Mouse (Mus musculus) layer of hippocampus, postnatal 25 days (tissue): ENCODE measurements around the gene Kirrel2. TPM values are rescaled to one million over a fixed set of nuclear protein-coding genes. Genes with fewer than 3 reads are reported as not detected.
"Not testable (repeated sequence)": the region's sequence is repeated elsewhere in the genome, so short reads cannot be mapped to it uniquely, and the experiment has no call there.

Source experiments
- DNase-seq, 2 experiments: peaks; one replicate each; pipeline ENCODE4 v3.0.0; 2022; ENCODE audit warnings: mixed read lengths in 2 of 2, low spot score in 1 of 2; ENCODE audit errors: extremely low spot score in 1 of 2
- total RNA-seq, 2 experiments: library from RNA; stranded (reverse); gene quantifications; 2 replicates each; pipeline ENCODE4 v1.2.3; 2021

Gene Kirrel2
- total RNA-seq = 10 to 100 TPM; 15.3 to 16.4 TPM

DNA sequence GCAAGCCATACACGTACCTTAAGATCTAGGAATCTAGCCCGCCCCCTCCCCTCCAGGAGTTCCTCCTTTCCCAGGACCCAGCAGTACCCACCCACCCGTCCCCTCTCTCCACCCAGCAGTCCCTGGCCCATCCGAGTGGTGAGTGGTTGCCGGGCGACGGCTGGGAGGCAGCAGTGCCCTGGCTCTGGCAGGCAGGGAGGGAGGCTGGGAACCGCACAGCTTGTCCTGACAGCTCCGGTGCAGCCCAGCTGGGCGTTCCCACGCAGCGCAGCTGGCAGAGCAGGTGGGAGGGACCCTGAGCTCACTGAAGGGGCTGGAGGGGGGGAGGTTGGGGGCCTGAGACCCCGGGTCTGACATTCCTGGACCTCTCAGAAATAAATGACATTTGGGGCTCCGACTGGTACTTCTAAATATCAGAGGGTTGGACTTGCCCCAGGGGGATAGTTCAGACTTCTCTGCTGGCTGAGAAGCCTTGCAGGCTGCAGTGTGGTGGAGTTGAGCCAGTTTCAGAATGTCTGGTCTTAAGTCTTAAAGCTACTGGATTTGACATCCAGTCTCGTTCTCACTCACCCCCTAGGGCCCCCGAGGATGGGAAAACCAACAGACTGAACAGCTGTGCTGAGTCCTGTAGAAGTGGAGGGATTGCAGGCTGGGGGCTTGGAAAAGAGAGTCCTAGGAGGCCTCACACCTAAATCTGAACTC is at the start of gene Kirrel2, which contains the start of gene Nphs1:
Gene Kirrel2, minus strand, starts transcription at position 62 of the 702 bp plus-strand sequence.
Gene Nphs1, plus strand, starts transcription at position 687 of the 702 bp plus-strand sequence.
- DNase-seq = peak in 1 of 2 experiments; percentile 59

DNA sequence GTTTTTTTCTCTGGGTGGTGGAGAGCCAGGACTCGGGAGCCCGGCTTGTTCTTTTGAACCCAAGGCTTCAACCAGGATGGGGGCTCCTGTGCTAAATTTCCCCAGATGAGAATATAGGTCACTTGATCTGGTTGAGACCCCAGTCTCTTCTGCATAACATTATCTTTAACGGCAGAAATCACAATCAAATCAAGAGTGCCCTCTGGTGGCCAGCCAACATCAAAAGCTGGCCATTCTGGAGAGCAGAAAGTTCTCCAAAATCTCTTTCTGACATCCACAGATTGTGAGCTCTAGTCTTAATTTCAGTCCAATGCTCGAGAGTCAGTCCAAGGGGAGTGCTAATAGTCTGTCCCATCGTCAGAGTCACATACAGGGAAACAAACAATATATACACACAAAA is 43.7 kb upstream of the Kirrel2 start:
- not testable (repeated sequence) for DNase-seq

DNA sequence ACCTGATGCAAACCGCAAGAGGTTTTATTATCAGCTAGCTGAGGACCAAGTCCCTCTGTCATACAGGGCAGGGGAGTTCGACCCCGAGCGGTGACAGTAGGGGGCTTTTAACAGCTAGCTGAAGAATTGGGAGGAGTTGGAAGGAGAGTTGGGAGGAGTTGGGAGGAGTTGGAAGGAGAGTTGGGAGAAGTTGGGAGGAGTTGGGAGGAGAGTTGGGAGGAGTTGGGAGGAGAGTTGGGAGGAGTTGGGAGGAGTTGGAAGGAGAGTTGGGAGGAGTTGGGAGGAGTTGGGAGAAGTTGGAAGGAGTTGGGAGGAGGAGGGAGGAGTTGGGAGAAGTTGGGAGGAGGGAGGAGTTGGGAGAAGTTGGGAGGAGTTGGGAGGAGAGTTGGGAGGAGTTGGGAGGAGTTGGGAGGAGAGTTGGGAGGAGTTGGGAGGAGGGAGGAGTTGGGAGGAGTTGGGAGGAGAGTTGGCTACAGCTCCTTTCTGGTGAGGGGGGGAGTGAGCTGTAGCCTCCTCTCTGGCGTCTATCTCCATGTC is 38.1 kb upstream of the Kirrel2 start:
- not testable (repeated sequence) for DNase-seq

DNA sequence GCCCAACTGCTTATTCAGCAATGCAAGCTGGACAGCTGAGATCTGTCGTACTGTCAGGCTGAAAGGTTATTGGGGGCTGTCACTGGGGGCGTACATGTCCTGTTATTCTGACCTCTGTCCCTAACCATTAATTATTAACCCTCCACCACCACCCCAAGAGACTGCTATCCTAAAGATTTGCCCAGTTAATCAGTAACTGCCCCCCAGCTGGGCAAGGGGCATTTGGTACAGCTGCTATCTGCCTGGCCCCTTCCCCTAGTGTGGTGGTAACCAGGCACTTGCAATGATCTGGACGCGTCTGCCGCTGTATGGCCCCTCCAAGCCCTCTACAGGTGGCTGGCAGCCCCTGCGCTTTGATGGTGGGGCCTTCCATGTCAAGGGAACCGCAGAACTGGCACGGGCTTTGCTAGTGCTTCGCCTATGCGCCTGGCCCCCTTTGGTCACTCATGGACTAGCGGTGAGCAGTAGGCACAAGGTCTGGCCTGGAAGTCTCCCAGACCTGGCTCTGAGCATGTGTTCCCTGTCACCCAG is 36.0 kb upstream of the Kirrel2 start, which contains the start of gene Prodh2:
Gene Prodh2, plus strand, starts transcription at position 222 of the 531 bp plus-strand sequence.
- DNase-seq = no peak

DNA sequence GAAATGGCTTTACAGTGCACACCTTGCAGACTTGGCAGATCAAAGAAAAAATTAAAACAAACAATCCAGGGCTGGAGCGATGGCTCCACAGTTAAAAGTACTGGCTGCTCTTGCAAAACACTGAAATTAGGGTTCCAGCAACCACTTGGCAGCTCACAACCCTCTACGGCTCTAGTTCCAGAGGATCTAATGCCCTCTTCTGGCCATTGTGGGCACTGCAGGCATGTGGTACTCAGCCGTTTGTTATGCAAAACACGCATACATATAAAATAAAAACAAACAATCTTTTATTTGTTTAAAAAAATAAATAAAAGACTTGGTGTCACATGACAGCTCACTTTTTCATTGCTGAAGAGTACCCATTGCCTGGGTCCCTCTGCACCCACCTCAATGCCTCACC is 35.3 kb upstream of the Kirrel2 start:
- peak; percentile 60 to 93 for DNase-seq

DNA sequence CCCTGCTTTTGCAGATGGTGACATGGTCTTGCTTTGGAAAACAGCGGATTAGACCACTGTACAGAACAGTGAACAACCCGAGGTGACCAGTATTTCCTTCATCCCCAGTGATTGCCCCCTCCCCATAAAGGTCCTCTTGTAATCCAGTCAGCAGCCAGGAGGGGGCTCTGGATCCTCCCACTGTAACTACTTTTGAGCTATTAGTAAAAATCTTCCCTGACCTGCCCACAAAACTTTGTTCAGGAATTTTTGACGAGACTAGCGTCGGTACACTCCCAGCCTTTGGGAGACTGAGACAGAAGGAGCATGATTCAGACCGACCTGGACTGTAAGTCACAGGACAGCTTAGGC is 33.4 kb upstream of the Kirrel2 start:
- DNase-seq = no peak

DNA sequence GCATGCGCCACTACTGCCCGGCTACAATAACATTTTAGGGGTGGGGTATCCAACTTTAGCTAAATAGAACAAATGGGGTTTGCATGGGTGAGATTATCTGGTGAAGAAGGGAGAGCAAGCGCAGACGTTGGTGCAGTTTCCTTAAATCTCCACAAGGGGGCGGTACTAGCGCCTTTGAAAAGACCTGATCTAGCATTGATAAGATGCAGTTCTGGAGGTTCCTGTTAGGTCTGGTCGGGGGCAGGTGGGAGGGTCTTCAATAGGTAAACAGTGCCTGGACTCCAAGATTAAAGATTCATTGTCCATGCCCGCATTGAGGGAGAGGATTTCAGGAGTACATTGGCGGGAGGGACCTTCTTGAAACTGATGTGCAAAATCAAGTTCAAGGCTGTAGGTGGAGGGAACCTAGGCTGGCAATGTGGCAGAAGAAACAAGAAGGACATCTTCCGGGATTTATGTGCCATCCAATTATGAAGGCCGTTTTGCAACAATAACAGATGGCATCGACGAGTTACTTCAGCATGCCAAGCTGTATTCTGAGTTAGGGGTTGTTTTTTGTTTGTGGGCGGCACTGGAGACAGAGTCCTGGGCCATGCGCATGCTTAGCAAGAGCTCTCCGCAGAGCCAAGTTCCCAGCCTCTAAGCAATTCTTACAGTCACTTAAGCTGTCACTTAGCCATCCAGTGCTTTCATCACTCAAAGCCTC is 32.9 kb upstream of the Kirrel2 start:
- peak; percentile 30 to 56 for DNase-seq

DNA sequence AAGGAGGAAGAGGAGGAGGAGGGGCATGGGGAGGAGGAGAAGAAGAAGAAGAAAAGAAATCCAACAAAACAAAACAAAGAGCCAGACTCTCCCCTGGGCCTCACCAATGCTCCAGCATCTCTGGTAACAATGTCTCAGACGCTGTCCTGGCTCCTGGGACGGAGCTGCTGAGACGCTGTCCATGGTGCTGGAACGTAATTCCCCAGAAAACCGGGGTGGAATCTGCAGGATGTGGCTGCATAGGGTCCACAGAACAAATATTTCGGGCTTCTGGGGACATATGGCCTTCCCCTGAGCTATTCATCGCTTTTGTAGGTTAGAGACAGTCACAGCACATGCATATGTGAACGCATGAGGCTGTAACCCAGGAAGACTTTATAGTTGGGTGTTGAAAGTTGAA is 26.8 kb upstream of the Kirrel2 start:
- DNase-seq = no peak

DNA sequence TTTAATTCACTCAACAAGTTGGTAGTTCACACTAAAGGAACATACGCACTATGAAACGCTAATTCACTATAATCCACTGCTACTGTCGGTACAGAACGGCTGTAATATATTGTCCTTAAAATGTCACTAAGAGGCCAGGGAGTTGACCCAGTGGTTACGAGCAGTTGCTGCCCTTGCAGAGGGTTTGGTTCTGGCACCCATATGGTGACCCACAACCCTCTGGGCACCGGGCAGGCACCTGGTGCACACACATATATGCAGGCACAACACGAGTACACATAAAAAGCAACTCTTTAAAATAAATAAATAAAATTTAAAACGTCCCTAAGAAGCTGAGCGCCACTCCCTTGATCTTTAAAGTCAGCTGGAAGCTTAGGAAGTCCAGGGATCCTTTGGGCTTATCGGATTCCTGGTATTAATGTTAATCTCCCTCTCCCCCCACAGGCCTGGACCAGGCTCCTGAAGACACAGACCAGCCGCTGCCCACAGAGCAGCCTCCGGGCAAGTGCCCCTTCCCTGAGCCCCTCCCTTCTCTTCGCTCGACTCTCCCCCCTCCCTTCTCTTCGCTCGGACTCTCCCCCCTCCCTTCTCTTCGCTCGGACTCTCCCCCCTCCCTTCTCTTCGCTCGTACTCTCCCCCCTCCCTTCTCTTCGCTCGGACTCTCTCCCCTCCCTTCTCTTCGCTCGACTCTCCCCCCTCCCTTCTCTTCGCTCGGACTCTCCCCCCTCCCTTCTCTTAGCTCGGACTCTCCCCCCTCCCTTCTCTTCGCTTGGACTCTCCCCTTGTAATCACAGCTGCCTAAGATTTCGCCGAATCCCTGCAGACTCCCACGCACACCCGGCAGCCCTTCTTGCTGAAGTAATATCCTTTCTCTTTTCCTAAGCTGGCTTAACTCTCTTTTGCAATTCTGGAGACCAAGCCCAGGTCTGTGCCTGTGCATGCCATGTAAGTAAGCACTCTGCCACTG is 20.2 kb upstream of the Kirrel2 start:
- peak in 1 of 2 experiments; percentile 36 for DNase-seq

DNA sequence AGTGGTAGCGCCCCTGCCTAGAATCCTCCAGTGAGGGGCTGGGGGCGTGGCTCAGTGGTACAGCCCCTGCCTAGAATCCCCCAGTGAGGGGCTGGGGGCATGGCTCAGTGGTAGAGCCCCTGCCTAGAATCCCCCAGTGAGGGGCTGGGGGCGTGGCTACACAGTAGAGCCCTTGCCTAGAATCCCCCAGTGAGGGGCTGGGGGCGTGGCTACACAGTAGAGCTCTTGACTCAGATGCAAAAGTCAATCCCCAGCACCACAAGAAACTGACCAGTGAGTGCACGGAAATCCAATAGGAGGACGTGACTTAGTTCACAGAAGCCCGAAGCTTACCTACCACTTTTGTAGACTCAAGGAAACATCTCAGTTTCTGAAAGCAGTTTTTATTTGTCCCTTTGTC is 18.6 kb upstream of the Kirrel2 start:
- DNase-seq = not testable (repeated sequence)

DNA sequence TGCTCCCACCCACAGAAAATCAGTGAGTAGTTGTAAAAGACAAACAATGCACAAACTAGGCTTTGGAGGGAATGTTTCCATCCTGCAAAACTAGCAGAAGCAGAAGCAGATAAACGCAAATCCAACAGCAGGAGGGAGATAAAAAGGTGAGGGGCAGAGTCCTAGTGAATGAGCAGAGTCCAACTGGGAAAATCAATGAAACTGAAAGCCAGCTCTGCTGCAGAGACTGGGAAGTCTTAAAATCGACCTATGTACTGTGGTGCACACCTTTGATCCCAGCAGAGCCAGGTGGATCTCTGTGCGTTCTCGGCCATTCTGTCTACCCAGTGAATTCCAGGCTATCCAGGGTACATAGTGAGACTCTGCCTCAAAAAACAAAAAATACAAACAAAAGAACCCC is 17.5 kb upstream of the Kirrel2 start:
- DNase-seq = no peak

DNA sequence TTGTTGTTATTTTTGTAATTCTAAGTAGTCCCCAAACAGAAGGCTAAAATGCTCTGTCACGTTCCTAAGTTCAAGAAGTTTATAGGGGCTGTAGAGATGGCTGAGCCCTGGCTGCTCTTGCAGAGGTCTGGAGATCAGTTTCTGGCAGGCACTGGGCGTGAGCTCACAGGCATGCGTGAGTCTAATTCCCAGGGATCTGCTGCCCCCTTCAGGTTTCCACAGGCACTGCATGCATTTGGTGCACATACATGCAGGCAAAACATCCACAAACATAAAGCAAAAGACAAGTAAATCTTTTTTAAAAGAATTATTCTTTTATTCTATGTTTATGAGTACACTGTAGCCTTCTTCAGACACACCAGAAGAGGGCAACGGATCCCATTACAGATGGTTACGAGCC is 14.9 kb upstream of the Kirrel2 start:
- DNase-seq = peak in 1 of 2 experiments; percentile 53

DNA sequence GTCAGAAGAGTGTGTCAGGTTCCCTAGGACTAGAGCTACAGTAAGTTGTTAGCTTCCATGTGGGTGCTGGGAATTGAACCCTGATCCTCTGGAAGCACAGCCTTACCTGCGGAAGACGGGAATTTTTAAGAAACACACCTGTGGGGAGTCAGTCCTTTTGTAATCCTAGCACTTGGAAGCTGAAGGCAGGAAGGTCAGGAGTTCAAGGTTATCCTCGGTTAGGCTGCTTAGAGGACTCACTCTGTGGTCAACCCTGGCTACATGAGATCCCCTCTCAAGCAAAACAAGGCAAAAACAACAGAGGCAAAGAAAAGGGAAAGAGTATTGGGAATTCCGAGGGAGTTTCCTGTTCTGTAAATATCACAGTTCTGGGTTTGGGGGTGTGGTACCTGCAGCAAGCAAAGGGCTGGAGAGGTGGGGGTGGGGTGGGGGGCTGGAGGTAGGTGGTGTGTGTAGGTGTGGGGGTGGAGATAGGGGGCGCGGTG is 7.4 kb upstream of the Kirrel2 start:
- no peak for DNase-seq

DNA sequence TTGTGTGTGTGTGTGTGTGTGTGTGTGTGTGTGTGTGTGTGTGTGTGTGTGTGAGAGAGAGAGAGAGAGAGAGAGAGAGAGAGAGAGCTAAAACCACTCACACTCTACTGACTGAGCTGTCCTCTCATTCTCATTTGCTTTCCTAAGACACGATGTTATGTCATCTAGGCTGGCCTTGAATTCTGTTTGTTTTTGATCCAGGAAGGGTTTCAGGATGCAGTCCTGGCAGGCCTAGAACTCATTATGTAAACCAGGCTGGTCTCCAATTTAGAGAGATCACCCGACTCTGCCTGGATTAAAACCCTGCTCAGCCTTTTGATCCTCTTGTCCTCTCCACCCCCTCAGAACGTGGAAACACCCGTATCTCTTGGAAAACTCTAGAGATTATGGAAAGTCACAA is 6.5 kb upstream of the Kirrel2 start:
- DNase-seq = no peak

DNA sequence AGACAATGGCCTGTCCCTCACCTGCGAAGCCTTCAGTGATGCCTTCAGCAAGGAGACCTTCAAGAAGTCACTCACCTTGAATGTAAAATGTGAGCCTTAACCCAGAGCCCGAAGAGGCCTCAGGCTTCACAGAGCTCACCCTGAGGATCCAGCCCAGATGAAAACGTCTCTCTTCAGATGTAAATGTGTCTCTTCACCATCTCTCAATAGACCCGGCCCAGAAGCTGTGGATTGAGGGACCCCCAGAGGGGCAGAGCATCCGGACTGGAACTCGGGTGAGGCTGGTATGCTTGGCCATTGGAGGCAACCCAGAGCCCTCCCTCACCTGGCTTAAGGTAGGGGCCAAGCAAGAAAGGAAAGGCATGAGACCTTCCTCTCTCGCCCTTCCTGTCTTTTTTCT is 6.1 kb upstream of the Kirrel2 start:
- DNase-seq = no peak

DNA sequence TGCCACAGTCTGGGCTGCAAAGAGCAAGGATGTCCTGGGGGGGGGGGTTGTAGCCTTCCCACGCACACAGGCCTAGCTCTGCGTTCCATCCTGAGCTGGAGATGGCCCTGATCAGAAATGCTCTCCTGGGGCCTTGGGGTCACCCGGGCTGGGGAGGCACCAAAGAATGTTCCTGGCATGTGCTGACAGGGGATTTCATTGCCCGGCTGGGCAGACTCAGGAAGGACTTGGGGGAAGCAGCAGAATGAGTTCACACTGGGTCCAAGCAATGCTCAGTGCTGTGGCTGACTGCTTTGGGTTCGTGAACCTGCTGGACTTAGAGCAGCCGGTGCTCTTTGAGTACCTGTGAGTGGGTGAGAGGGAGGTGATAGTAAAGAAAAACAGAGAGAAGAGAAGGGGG is 2.0 kb upstream of the Kirrel2 start:
- DNase-seq = no peak

DNA sequence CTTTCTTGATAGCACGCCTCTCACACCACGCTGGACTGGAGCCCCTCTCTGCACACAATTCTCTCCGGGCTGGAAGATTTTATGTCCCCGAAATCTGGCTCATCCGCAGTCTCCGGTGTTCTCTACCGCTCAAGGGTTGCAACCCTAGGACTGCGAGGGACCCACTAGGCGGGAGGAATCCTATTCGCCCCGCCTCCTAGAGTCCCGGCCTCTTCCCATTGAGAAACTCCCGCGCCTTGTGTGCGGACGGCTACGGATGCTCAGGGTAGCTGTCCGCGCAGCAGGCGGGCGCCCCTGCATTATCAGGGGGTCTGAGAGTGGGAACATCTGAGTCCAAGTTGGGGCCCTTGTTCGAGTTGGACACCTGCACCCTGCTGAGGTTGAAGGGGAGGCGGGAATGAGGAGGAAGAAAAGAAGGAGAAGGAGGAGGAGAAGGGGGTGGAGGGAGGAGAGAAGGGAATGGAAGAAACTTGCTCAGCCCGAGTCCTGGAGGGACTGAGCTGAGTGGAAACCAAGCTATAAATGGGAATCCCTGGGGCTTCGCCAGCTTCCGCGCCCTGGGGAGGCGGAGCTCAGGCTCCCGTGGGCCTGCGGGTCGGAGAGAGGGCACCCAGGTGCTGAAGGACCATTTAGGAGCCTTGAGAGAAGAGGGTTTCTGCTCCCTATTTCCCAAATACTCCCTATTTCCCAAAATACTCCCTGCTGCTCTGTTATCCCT is 420 bp downstream of the Kirrel2 start:
- no peak for DNase-seq

DNA sequence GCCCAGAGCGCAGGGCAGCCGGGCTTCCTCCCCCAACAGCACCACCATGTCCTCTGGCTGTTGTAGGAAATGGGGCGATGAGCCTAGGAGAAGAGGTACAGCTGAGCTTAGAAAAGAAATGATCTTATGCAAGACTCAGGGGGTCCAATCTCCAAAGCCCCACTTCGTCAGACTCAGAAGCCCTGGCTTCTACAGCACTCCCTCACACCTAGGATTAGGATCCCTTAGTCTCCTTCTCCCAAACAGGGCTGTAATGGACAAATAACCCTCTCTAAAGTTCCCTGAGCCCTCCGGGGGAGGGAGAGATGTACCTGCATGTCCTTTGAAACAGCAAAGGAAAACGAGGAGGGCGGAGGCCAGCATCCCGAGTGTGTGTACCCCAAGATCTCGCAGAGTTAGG is 1.0 kb downstream of the Kirrel2 start:
- DNase-seq = no peak

DNA sequence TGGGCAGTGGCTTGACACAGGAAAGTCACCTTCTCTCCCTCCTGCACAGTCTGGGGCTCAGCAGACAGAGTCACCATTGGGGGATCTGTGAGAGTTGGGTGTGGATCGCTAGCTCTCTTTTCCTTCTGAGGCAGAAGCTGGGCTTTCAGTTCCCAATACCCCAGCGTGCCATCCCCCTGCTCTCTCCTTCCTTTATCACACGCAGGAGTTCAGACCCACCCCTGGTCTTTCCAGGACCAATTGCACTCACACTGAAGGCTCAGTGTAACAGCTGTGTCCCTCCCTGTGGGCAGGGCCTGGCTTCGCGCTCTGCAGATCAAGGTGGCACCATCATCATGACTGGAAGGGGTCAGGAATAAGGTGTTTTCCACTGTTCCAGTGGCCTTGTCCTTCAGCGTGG is 3.2 kb downstream of the Kirrel2 start:
- no peak for DNase-seq
